Mouse (Mus musculus) mouse embryonic stem cell (cell line): ENCODE measurements around the gene Slc6a19.

Source experiments
- in situ Hi-C, 2 experiments: fragments of 300-500 bp; cut with MboI; formaldehyde crosslinking; loops; 1 replicate in 1 of 2; 3 replicates in 1 of 2; pipeline ENCODE4 v1.14.3; 2019 to 2020; ENCODE audit warnings: low sequenced_read_pairs in 2 of 2, low pct_unique_long_range_greater_than_20kb in 1 of 2, mixed read lengths in 1 of 2; ENCODE audit not compliant: unreplicated experiment in 1 of 2

Slc6a19 gene

GRCm38 (mm10) chr13:73720241-73720640 lies 15.6 kb upstream of the Slc6a19 start:
- in situ Hi-C loops = loop anchor here (5.0 to 25.0 kb wide), 3 partner anchors 107 to 567 kb away; partner anchors contain the start of gene Ahrr (in 1 of the 2)

GRCm38 (mm10) chr13:73718225-73718624 lies 13.6 kb upstream of the Slc6a19 start:
- in situ Hi-C loops = loop anchor here in 1 of 2 experiments (25.0 kb wide), 1 partner anchor 569 kb away; the partner anchor contains the start of gene Ahrr

GRCm38 (mm10) chr13:73714020-73714419 lies 9.4 kb upstream of the Slc6a19 start:
- in situ Hi-C loops = loop anchor here (5.0 to 25.0 kb wide), 2 partner anchors 193 to 573 kb away; partner anchors contain the start of gene Ahrr (in 1 of the 2)

GRCm38 (mm10) chr13:73713204-73713603 lies 8.5 kb upstream of the Slc6a19 start:
- in situ Hi-C loops = loop anchor here (5.0 to 25.0 kb wide), 2 partner anchors 194 to 574 kb away; partner anchors contain the start of gene Ahrr (in 1 of the 2)

- in situ Hi-C loops = loop anchor here (5.0 to 25.0 kb wide), 2 partner anchors 195 to 575 kb away; partner anchors contain the start of gene Ahrr (in 1 of the 2)
Observed at GRCm38 (mm10) chr13:73712228-73712627, 7.6 kb upstream of the Slc6a19 start.

GRCm38 (mm10) chr13:73711803-73712202 lies 7.1 kb upstream of the Slc6a19 start:
- in situ Hi-C loops = loop anchor here (5.0 to 25.0 kb wide), 2 partner anchors 195 to 575 kb away; partner anchors contain the start of gene Ahrr (in 1 of the 2)

GRCm38 (mm10) chr13:73711221-73711620 lies 6.6 kb upstream of the Slc6a19 start:
- in situ Hi-C loops = loop anchor here (5.0 to 25.0 kb wide), 2 partner anchors 196 to 576 kb away; partner anchors contain the start of gene Ahrr (in 1 of the 2)

- in situ Hi-C loops = loop anchor here in 1 of 2 experiments (25.0 kb wide), 1 partner anchor 578 kb away; the partner anchor contains the start of gene Ahrr
Observed at GRCm38 (mm10) chr13:73709491-73709890, 4.8 kb upstream of the Slc6a19 start.

- in situ Hi-C loops = loop anchor here in 1 of 2 experiments (25.0 kb wide), 1 partner anchor 584 kb away; the partner anchor contains the start of gene Ahrr
Observed at GRCm38 (mm10) chr13:73703486-73703885, 1.2 kb downstream of the Slc6a19 start.

- in situ Hi-C loops = loop anchor here in 1 of 2 experiments (25.0 kb wide), 1 partner anchor 585 kb away; the partner anchor contains the start of gene Ahrr
Observed at GRCm38 (mm10) chr13:73702776-73703175, 1.9 kb downstream of the Slc6a19 start.

GRCm38 (mm10) chr13:73701161-73701883 lies 3.3 kb downstream of the Slc6a19 start:
- in situ Hi-C loops = loop anchor here in 1 of 2 experiments (25.0 kb wide), 1 partner anchor 586 kb away; the partner anchor contains the start of gene Ahrr

- in situ Hi-C loops = loop anchor here in 1 of 2 experiments (25.0 kb wide), 1 partner anchor 587 kb away; the partner anchor contains the start of gene Ahrr
Observed at GRCm38 (mm10) chr13:73700554-73700953, 4.1 kb downstream of the Slc6a19 start.

GRCm38 (mm10) chr13:73699714-73700113 lies 5.0 kb downstream of the Slc6a19 start:
- in situ Hi-C loops = loop anchor here in 1 of 2 experiments (10.0 to 25.0 kb wide), 2 partner anchors 275 to 588 kb away; partner anchors contain the start of gene Ahrr

GRCm38 (mm10) chr13:73696529-73696928 lies 8.1 kb downstream of the Slc6a19 start:
- in situ Hi-C loops = loop anchor here in 1 of 2 experiments (10.0 kb wide), 1 partner anchor 272 kb away; no protein-coding TSS in a partner anchor

GRCm38 (mm10) chr13:73694972-73695371 lies 9.7 kb downstream of the Slc6a19 start:
- in situ Hi-C loops = loop anchor here in 1 of 2 experiments (10.0 kb wide), 1 partner anchor 270 kb away; no protein-coding TSS in a partner anchor

- in situ Hi-C loops = loop anchor here in 1 of 2 experiments (10.0 kb wide), 1 partner anchor 269 kb away; no protein-coding TSS in a partner anchor
Observed at GRCm38 (mm10) chr13:73693333-73693732, 11.3 kb downstream of the Slc6a19 start.

GRCm38 (mm10) chr13:73692249-73692868 lies 12.3 kb downstream of the Slc6a19 start:
- in situ Hi-C loops = loop anchor here in 1 of 2 experiments (10.0 kb wide), 1 partner anchor 268 kb away; no protein-coding TSS in a partner anchor

GRCm38 (mm10) chr13:73688934-73689333 lies 15.7 kb downstream of the Slc6a19 start:
- in situ Hi-C loops = loop anchor here in 1 of 2 experiments (5.0 kb wide), 1 partner anchor 42 kb away; no protein-coding TSS in a partner anchor
